Mouse (Mus musculus): ENCODE measurements at regions not wholly inside any gene's neighbourhood (a gene's known extent, or its start where the extent isn't known, plus 50 kb on each side); places are given as distances from the start of the nearest gene placed in this dataset.

- TF ChIP-seq TAL1 (IDR thresholded peaks at IDR 0.05; ENCODE audit: low read length) = no peak
- no peak for TF ChIP-seq GATA1 (IDR thresholded peaks at IDR 0.05; ENCODE audit: low read length)
These were observed 74.4 kb downstream of the Ccdc54 start for GRCm38 (mm10) chr16:50516579-50516978.

Measured in erythroblast, embryonic 14.5 days (primary cell).